Mouse (Mus musculus) lung, embryonic 16.5 days (tissue): ENCODE data around the gene Cfap157. TPM values are rescaled to one million over a fixed set of nuclear protein-coding genes. Genes with fewer than 3 reads are reported as not detected.

ENCODE experiments used
- ATAC-seq: fragments of 200-750 bp; cut with Nextera tagmentation; 2 replicates; pipeline ENCODE4 v1.8.0; 2017; ENCODE audit warnings: low read depth, mild to moderate bottlenecking, moderate library complexity
- H3K27ac ChIP-seq: fragments of 300-500 bp; sonication (generic); 2 replicates; pipeline ENCODE4 v1.5.1; 2014; ENCODE audit warnings: mild to moderate bottlenecking, control low read depth, low read length
- H3K27me3 ChIP-seq: fragments of 300-500 bp; sonication (generic); 2 replicates; pipeline ENCODE4 v1.6.1; 2014; ENCODE audit warnings: low read depth, low read length, mixed read lengths; ENCODE audit not compliant: control insufficient read depth, insufficient read depth
- H3K36me3 ChIP-seq: fragments of 300-500 bp; sonication (generic); 2 replicates; pipeline ENCODE4 v1.6.1; 2014; ENCODE audit warnings: low read length; ENCODE audit not compliant: control insufficient read depth, insufficient read depth
- H3K4me1 ChIP-seq: fragments of 300-500 bp; sonication (generic); replicated peaks from 2 replicates; pipeline ENCODE4 v1.6.1; 2014; ENCODE audit warnings: low read length, mixed read lengths; ENCODE audit not compliant: control insufficient read depth, insufficient read depth
- H3K4me2 ChIP-seq: fragments of 300-500 bp; sonication (generic); 2 replicates; pipeline ENCODE4 v1.6.1; 2014; ENCODE audit warnings: low read depth, low read length, control low read depth
- H3K4me3 ChIP-seq: fragments of 300-500 bp; sonication (generic); 2 replicates; pipeline ENCODE4 v1.5.1; 2014; ENCODE audit warnings: mild to moderate bottlenecking, low read length, control low read depth
- H3K9ac ChIP-seq: fragments of 300-500 bp; sonication (generic); 2 replicates; pipeline ENCODE4 v1.6.1; 2014; ENCODE audit warnings: low read length, control low read depth
- H3K9me3 ChIP-seq: fragments of 300-500 bp; sonication (generic); 2 replicates; pipeline ENCODE4 v1.6.1; 2016; ENCODE audit warnings: low read length; ENCODE audit not compliant: control insufficient read depth
- WGBS: fragments of 180-500 bp; shearing (Covaris S2); extraction: QIAGEN DNeasy Blood & Tissue Kit; methylation state at CpG from one replicate; pipeline ENCODE4 v1.1.7; 2014; 5-methylcytosine and 5-hydroxymethylcytosine counted together
- polyA plus RNA-seq: library from polyadenylated mRNA; unstranded; fragments of >200 nt; fragmentation: Nextera tagmentation; extraction: Ambion mirVana; gene quantifications from 2 replicates; pipeline ENCODE4 v1.2.1, GENCODE M21; 2015

Gene Cfap157
- polyA plus RNA-seq, 1 experiment from 2014 or later, result 2.1 TPM

- H3K27ac ChIP-seq, result no peak overlapping the region
- H3K36me3 ChIP-seq, result peaks cover 12% of the 10 kb centered on the region
- no peak for ATAC-seq
- H3K4me2 ChIP-seq, result no peak overlapping the region
- 63% methylated on average over 8 of the region's 8 CpGs for WGBS
- H3K27me3 ChIP-seq, result no peaks in the 10 kb centered on the region
- H3K4me1 ChIP-seq, result peaks cover 3% of the 10 kb centered on the region; the same call in 1 of the 2 replicates
- 0 out of 2 replicates have a peak overlapping the region, but pooled peaks have one; percentile 2 for H3K9ac ChIP-seq
- no peak overlapping the region for H3K4me3 ChIP-seq
- no peaks in the 10 kb centered on the region for H3K9me3 ChIP-seq
These were observed 25.7 kb downstream of the Cfap157 start for GRCm38 (mm10) chr2:32758503-32758902.

GRCm38 (mm10) chr2:32757056-32757845 is 27.0 kb downstream of the Cfap157 start, which contains the start of gene Tor2a:
Gene Tor2a, plus strand, starts transcription at chr2:32757234.
- H3K36me3 ChIP-seq, result peaks cover 9% of the 10 kb centered on the region
- peak; percentile 97 for ATAC-seq
- WGBS, result under 1% methylated on average over 66 of the region's 66 CpGs

GRCm38 (mm10) chr2:32756674-32757055 is 27.6 kb downstream of the Cfap157 start:
- H3K9me3 ChIP-seq, result no peaks in the 10 kb centered on the region
- H3K36me3 ChIP-seq, result peaks cover 7% of the 10 kb centered on the region
- H3K27me3 ChIP-seq, result no peaks in the 10 kb centered on the region
- H3K9ac ChIP-seq, result no peak overlapping the region
- no peak overlapping the region for H3K27ac ChIP-seq
- WGBS, result 33% methylated on average over 6 of the region's 6 CpGs
- ATAC-seq, result peak; percentile 17
- peak overlapping the region; percentile 28 for H3K4me2 ChIP-seq
- peaks cover 3% of the 10 kb centered on the region; the same call in 1 of the 2 replicates for H3K4me1 ChIP-seq
- peak overlapping the region; percentile 80; the same call in 1 of the 2 replicates for H3K4me3 ChIP-seq

More at GRCm38 (mm10) chr2:32757056-32757845, 27.0 kb downstream of the Cfap157 start, which contains the start of gene Tor2a:
- H3K4me2 ChIP-seq, result peak within 1 kb of the TSS; percentile 66
- H3K9me3 ChIP-seq, result no peaks in the 10 kb centered on the region
- H3K4me1 ChIP-seq, result peaks cover 3% of the 10 kb centered on the region; the same call in 1 of the 2 replicates
- H3K27me3 ChIP-seq, result no peaks in the 10 kb centered on the region
- peak within 1 kb of the TSS; percentile 95 for H3K9ac ChIP-seq
- peak within 1 kb of the TSS; percentile 80 for H3K4me3 ChIP-seq
- H3K27ac ChIP-seq, result peak within 1 kb of the TSS; percentile 86

- Histone ChIP-seq H3K27me3 (no peaks in the 10 kb centered on the region), H3K4me2 (no peak overlapping the region), H3K4me3 (no peak overlapping the region), H3K36me3 (peaks cover 2% of the 10 kb centered on the region; the same call in 1 of the 2 replicates), H3K27ac (no peak overlapping the region), H3K4me1 (peaks cover 3% of the 10 kb centered on the region; the same call in 1 of the 2 replicates), H3K9me3 (no peaks in the 10 kb centered on the region), H3K9ac (no peak overlapping the region)
- WGBS, result 67% methylated on average over 10 of the region's 10 CpGs
- ATAC-seq, result no peak
These were observed 32.0 kb downstream of the Cfap157 start for GRCm38 (mm10) chr2:32752181-32752580.

GRCm38 (mm10) chr2:32751665-32752033 is 32.6 kb downstream of the Cfap157 start:
- H3K27ac ChIP-seq, result no peak overlapping the region
- ATAC-seq, result peak; percentile 39
- peak overlapping the region; percentile 56 for H3K4me2 ChIP-seq
- H3K36me3 ChIP-seq, result peaks cover 2% of the 10 kb centered on the region; the same call in 1 of the 2 replicates
- no peaks in the 10 kb centered on the region for H3K27me3 ChIP-seq
- no peaks in the 10 kb centered on the region for H3K9me3 ChIP-seq
- peak overlapping the region; percentile 45 for H3K4me3 ChIP-seq
- H3K9ac ChIP-seq, result peak overlapping the region; percentile 44; the same call in 1 of the 2 replicates
- 34% methylated on average over 9 of the region's 10 CpGs for WGBS
- H3K4me1 ChIP-seq, result peaks cover 3% of the 10 kb centered on the region; the same call in 1 of the 2 replicates

GRCm38 (mm10) chr2:32750887-32751664 is 33.2 kb downstream of the Cfap157 start:
- Histone ChIP-seq H3K4me1 (peaks cover 3% of the 10 kb centered on the region; the same call in 1 of the 2 replicates), H3K27ac (peak overlapping the region; percentile 24), H3K27me3 (no peaks in the 10 kb centered on the region), H3K9me3 (no peaks in the 10 kb centered on the region), H3K9ac (peak overlapping the region; percentile 44), H3K36me3 (peaks cover 2% of the 10 kb centered on the region; the same call in 1 of the 2 replicates), H3K4me3 (peak overlapping the region; percentile 45), H3K4me2 (peak overlapping the region; percentile 56)
- peak; percentile 88 for ATAC-seq
- 24% methylated on average over 31 of the region's 31 CpGs for WGBS

- Histone ChIP-seq H3K27ac (no peak overlapping the region), H3K36me3 (peaks cover 2% of the 10 kb centered on the region; the same call in 1 of the 2 replicates), H3K27me3 (no peaks in the 10 kb centered on the region), H3K4me1 (peaks cover 3% of the 10 kb centered on the region; the same call in 1 of the 2 replicates), H3K9ac (no peak overlapping the region), H3K4me3 (no peak overlapping the region), H3K4me2 (no peak overlapping the region), H3K9me3 (no peaks in the 10 kb centered on the region)
- ATAC-seq, result no peak
- WGBS, result 65% methylated on average over 7 of the region's 7 CpGs
These were observed 34.0 kb downstream of the Cfap157 start for GRCm38 (mm10) chr2:32750199-32750598.

GRCm38 (mm10) chr2:32749082-32749481 is 35.1 kb downstream of the Cfap157 start:
- no peak overlapping the region for H3K4me2 ChIP-seq
- ATAC-seq, result no peak
- no peak overlapping the region for H3K27ac ChIP-seq
- no peaks in the 10 kb centered on the region for H3K9me3 ChIP-seq
- no peak overlapping the region for H3K4me3 ChIP-seq
- WGBS, result 78% methylated on average over 16 of the region's 16 CpGs
- no peak overlapping the region for H3K9ac ChIP-seq
- peaks cover 2% of the 10 kb centered on the region; the same call in 1 of the 2 replicates for H3K36me3 ChIP-seq
- no peaks in the 10 kb centered on the region for H3K27me3 ChIP-seq
- H3K4me1 ChIP-seq, result peaks cover 3% of the 10 kb centered on the region; the same call in 1 of the 2 replicates
